18 mouse cellular contexts compared by ENCODE assay signal in the genomic region with DNA sequence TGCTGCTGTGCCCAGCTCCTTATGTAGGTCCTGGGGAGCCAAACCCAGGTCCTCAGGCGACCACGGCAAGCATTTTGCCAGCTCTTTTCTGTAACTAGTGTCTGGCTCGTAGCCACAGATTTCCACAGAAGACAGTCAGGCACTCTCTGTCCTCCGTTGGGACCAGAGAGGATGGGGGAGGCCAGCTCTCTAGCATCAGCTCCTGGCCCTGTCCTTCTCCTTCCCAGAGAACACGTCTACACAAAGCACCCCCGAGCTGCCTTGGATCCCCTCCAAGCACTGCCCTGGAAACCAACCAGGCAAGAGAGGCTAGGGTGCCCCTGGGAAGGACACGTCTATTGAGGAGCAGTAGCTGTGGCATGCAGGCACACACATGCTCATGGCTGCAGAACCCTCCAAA. TPM values are rescaled to one million over a fixed set of nuclear protein-coding genes. Genes with fewer than 3 reads are reported as not detected.
DNase-seq lines count a peak whose midpoint lies in the region; ATAC-seq lines count a peak whose summit lies in the region.
"Had no signal": no experiment of that assay in that cellular context is flagged by ENCODE, and none has a peak within 500 bp of the region (broad histone marks: within the 10 kb centered on the region; RNA-seq: fewer than 3 reads in every experiment).

No protein-coding gene starts in this region.

- no peaks in the 10 kb centered on the region for H3K36me3 ChIP-seq in hindbrain, embryonic 15.5 days
- no peaks in the 10 kb centered on the region for H3K36me3 ChIP-seq in hindbrain, embryonic 13.5 days
- H3K36me3 ChIP-seq: limb, embryonic 10.5 days; liver, embryonic 12.5 days; lung, embryonic 15.5 days; stomach, embryonic 15.5 days had no signal

- DNase-seq in cerebellum, postnatal 14 days: peak; percentile 21 to 29
- DNase-seq in cerebellum, adult 9-10 months: no peak
- DNase-seq in ovary, adult 18-20 months (ENCODE audit: low spot score): peak; percentile 63
- no peak for DNase-seq in ovary, postnatal 10 days (ENCODE audit: low spot score)
- DNase-seq in testis, postnatal 14 days (ENCODE audit: low spot score): peak; percentile 59
- DNase-seq: kidney, adult 8-10 months; kidney, postnatal 4 days; retina, postnatal 1 day; spleen, adult 18-20 months; thymus, postnatal 25 days had no signal

- ATAC-seq in hindbrain, embryonic 15.5 days (ENCODE audit: low FRiP score, low read depth): peak; percentile 76; the same call in 1 of the 2 replicates
- ATAC-seq in hindbrain, embryonic 13.5 days (ENCODE audit: low FRiP score): no peak
- ATAC-seq: activated CD4-positive, CD25-positive, alpha-beta regulatory T cell, adult 4 months; liver, embryonic 12.5 days had no signal

- H3K27ac ChIP-seq in hindbrain, embryonic 15.5 days (replicated peaks): no peak overlapping the region
- no peak overlapping the region for H3K27ac ChIP-seq in hindbrain, embryonic 13.5 days
- H3K27ac ChIP-seq: limb, embryonic 10.5 days; liver, embryonic 12.5 days; lung, embryonic 15.5 days; stomach, embryonic 15.5 days had no signal

- H3K9me3 ChIP-seq in hindbrain, embryonic 15.5 days: no peaks in the 10 kb centered on the region
- no peaks in the 10 kb centered on the region for H3K9me3 ChIP-seq in hindbrain, embryonic 13.5 days
- H3K9me3 ChIP-seq: limb, embryonic 10.5 days; liver, embryonic 12.5 days; lung, embryonic 15.5 days; stomach, embryonic 15.5 days had no signal

- H3K4me2 ChIP-seq in hindbrain, embryonic 15.5 days: no peak overlapping the region
- no peak overlapping the region for H3K4me2 ChIP-seq in hindbrain, embryonic 13.5 days
- H3K4me2 ChIP-seq: liver, embryonic 12.5 days; lung, embryonic 15.5 days; stomach, embryonic 15.5 days had no signal

- no peaks in the 10 kb centered on the region for H3K4me1 ChIP-seq in hindbrain, embryonic 15.5 days (replicated peaks)
- H3K4me1 ChIP-seq in hindbrain, embryonic 13.5 days (replicated peaks): no peaks in the 10 kb centered on the region; the same call in 1 of the 2 replicates
- H3K4me1 ChIP-seq: stomach, embryonic 15.5 days had no signal

- H3K27me3 ChIP-seq in hindbrain, embryonic 15.5 days: no peaks in the 10 kb centered on the region
- H3K27me3 ChIP-seq in hindbrain, embryonic 13.5 days: no peaks in the 10 kb centered on the region
- H3K27me3 ChIP-seq: liver, embryonic 12.5 days; lung, embryonic 15.5 days; stomach, embryonic 15.5 days had no signal

- no peak overlapping the region for H3K9ac ChIP-seq in hindbrain, embryonic 15.5 days
- H3K9ac ChIP-seq in hindbrain, embryonic 13.5 days: no peak overlapping the region
- H3K9ac ChIP-seq: liver, embryonic 12.5 days; lung, embryonic 15.5 days; stomach, embryonic 15.5 days had no signal

- WGBS in hindbrain, embryonic 15.5 days: 45% methylated on average over 7 of the region's 7 CpGs
- WGBS in hindbrain, embryonic 13.5 days: 59% methylated on average over 7 of the region's 7 CpGs

- no peak overlapping the region for H3K4me3 ChIP-seq in hindbrain, embryonic 15.5 days
- no peak overlapping the region for H3K4me3 ChIP-seq in hindbrain, embryonic 13.5 days
- H3K4me3 ChIP-seq: limb, embryonic 10.5 days; liver, embryonic 12.5 days; lung, embryonic 15.5 days; myocyte; stomach, embryonic 15.5 days had no signal

RNA-seq across cellular contexts. Expression of a gene that starts 7.6 kb away (rescaled TPM):
- polyA plus RNA-seq in hindbrain, embryonic 15.5 days (2015; fragmentation: Nextera tagmentation; extraction: Ambion mirVana): 2.0 and 2.2 TPM in 2 replicates
- polyA plus RNA-seq in hindbrain, embryonic 13.5 days (2015; fragmentation: Nextera tagmentation; extraction: Ambion mirVana): 0.73 and 1.9 TPM in 2 replicates
- polyA plus RNA-seq: limb, embryonic 10.5 days had no signal

RNA-seq across cellular contexts. Expression of a gene that starts 55.3 kb away (rescaled TPM):
- polyA plus RNA-seq in hindbrain, embryonic 15.5 days (2015; fragmentation: Nextera tagmentation; extraction: Ambion mirVana): 2.1 and 2.3 TPM in 2 replicates
- 1.1 and 1.3 TPM in 2 replicates for polyA plus RNA-seq in hindbrain, embryonic 13.5 days (2015; fragmentation: Nextera tagmentation; extraction: Ambion mirVana)

Comparison
In these comparisons a context has a peak if more than half of its experiments do, and no peak if none do; other contexts are left out.
1. DNase-seq: peak in cerebellum, postnatal 14 days (2 of 2), ovary, adult 18-20 months (single experiment) and testis, postnatal 14 days (single experiment); none in cerebellum, adult 9-10 months (single experiment) and ovary, postnatal 10 days (single experiment).